8 mouse cellular contexts compared by ENCODE assay signal in the genomic region with DNA sequence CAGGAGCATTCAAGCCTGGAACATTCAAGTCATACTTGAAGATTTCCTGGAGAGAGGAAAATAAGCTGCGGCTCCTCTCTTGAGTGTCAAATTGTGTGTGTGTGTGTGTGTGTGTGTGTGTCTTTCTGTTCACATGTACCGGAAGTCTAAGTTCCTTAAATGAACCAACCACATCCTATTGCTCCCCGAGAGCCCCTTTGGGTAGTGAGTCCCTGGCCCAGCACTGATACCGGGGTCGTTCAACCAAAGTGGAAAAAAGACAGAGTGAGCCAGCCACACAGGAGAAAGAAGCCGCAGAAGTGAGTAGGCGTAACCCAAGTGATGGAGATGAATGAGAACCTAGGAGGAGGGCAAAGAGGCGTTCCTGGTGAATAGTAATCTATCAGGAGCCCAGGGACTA. TPM values are rescaled to one million over a fixed set of nuclear protein-coding genes. Genes with fewer than 3 reads are reported as not detected.
A peak's percentile ranks its signal among the peaks of the same experiment; 100 is the strongest.
DNase-seq lines count a peak whose midpoint lies in the region; ATAC-seq and TF ChIP-seq lines count a peak whose summit lies in the region.

No protein-coding gene starts in this region.

- H3K9me3 ChIP-seq in forebrain, embryonic 10.5 days: no peaks in the 10 kb centered on the region
- H3K9me3 ChIP-seq in forebrain, postnatal 0 days (ENCODE audit: low read length): no peaks in the 10 kb centered on the region
- no peaks in the 10 kb centered on the region for H3K9me3 ChIP-seq in lung, postnatal 0 days (ENCODE audit: low read length)
- no peaks in the 10 kb centered on the region for H3K9me3 ChIP-seq in intestine, postnatal 0 days (ENCODE audit: control insufficient read depth)

- TF ChIP-seq EP300 in lung, postnatal 0 days (IDR thresholded peaks at IDR 0.05): no peak

- no peak for DNase-seq in forebrain, embryonic 10.5 days (ENCODE audit: extremely low spot score, low spot score)
- DNase-seq in forebrain, postnatal 0 days: no peak
- no peak for DNase-seq in lung, postnatal 0 days (ENCODE audit: low spot score)
- no peak for DNase-seq in lung, postnatal 14 days
- peak; percentile 71 to 77 for DNase-seq in spleen, postnatal 36 days (ENCODE audit: low spot score in 2 of 2)
- no peak for DNase-seq in testis, postnatal 10 days (ENCODE audit: low spot score)
- DNase-seq in layer of hippocampus, adult 9-10 months (ENCODE audit: low spot score): no peak

- H3K36me3 ChIP-seq in forebrain, embryonic 10.5 days (replicated peaks): no peaks in the 10 kb centered on the region
- no peaks in the 10 kb centered on the region for H3K36me3 ChIP-seq in forebrain, postnatal 0 days (ENCODE audit: insufficient read depth)
- no peaks in the 10 kb centered on the region for H3K36me3 ChIP-seq in lung, postnatal 0 days (ENCODE audit: insufficient read depth, low read length)
- H3K36me3 ChIP-seq in intestine, postnatal 0 days (ENCODE audit: control insufficient read depth, insufficient read depth): no peaks in the 10 kb centered on the region; the same call in 1 of the 2 replicates

- ATAC-seq in forebrain, postnatal 0 days: no peak
- no peak for ATAC-seq in lung, postnatal 0 days
- ATAC-seq in intestine, postnatal 0 days: no peak

- peak overlapping the region; percentile 54; the same call in 1 of the 2 replicates for H3K4me3 ChIP-seq in forebrain, embryonic 10.5 days
- H3K4me3 ChIP-seq in forebrain, postnatal 0 days (ENCODE audit: low read depth, low read length): no peak overlapping the region
- H3K4me3 ChIP-seq in lung, postnatal 0 days (ENCODE audit: low read depth, low read length): peak overlapping the region; percentile 54
- H3K4me3 ChIP-seq in intestine, postnatal 0 days (ENCODE audit: low read depth, low read length): peak overlapping the region; percentile 75

- no peak overlapping the region for H3K9ac ChIP-seq in forebrain, postnatal 0 days
- no peak overlapping the region for H3K9ac ChIP-seq in lung, postnatal 0 days (replicated peaks; ENCODE audit: low read depth)
- H3K9ac ChIP-seq in intestine, postnatal 0 days (ENCODE audit: low read depth, low read length): no peak overlapping the region

- H3K4me1 ChIP-seq in forebrain, embryonic 10.5 days: peaks cover 21% of the 10 kb centered on the region
- H3K4me1 ChIP-seq in forebrain, postnatal 0 days (ENCODE audit: insufficient read depth): peaks cover 12% of the 10 kb centered on the region; the same call in 1 of the 2 replicates
- 0 out of 2 replicates have a peak, but pooled peaks cover 3% of the 10 kb centered on the region for H3K4me1 ChIP-seq in lung, postnatal 0 days (ENCODE audit: insufficient read depth, low read depth, low read length)
- H3K4me1 ChIP-seq in intestine, postnatal 0 days (replicated peaks; ENCODE audit: control insufficient read depth, insufficient read depth, low read length): no peaks in the 10 kb centered on the region

- TF ChIP-seq CTCF in forebrain, postnatal 0 days (IDR thresholded peaks at IDR 0.05; ENCODE audit: low read depth): no peak
- TF ChIP-seq CTCF in lung, postnatal 0 days (IDR thresholded peaks at IDR 0.05): no peak
- no peak for TF ChIP-seq CTCF in intestine, postnatal 0 days (IDR thresholded peaks at IDR 0.05; ENCODE audit: low read depth)

- no peak overlapping the region for H3K27ac ChIP-seq in forebrain, embryonic 10.5 days
- no peak overlapping the region for H3K27ac ChIP-seq in forebrain, postnatal 0 days (ENCODE audit: low read depth, low read length)
- no peak overlapping the region for H3K27ac ChIP-seq in lung, postnatal 0 days (ENCODE audit: low read length)
- peak overlapping the region; percentile 88; the same call in 1 of the 2 replicates for H3K27ac ChIP-seq in intestine, postnatal 0 days (ENCODE audit: low read depth, low read length)

- no peak overlapping the region for H3K4me2 ChIP-seq in forebrain, postnatal 0 days (ENCODE audit: low read depth)
- peak overlapping the region; percentile 83 for H3K4me2 ChIP-seq in lung, postnatal 0 days (replicated peaks; ENCODE audit: low read depth, low read length)
- peak overlapping the region; percentile 86 for H3K4me2 ChIP-seq in intestine, postnatal 0 days (replicated peaks; ENCODE audit: low read depth)

- 73% methylated on average over 8 of the region's 8 CpGs for WGBS in forebrain, embryonic 10.5 days
- WGBS in forebrain, postnatal 0 days: 66% methylated on average over 8 of the region's 8 CpGs
- 30% methylated on average over 8 of the region's 8 CpGs for WGBS in lung, postnatal 0 days
- WGBS in intestine, postnatal 0 days: 38% methylated on average over 8 of the region's 8 CpGs

- H3K27me3 ChIP-seq in forebrain, embryonic 10.5 days (ENCODE audit: poor library complexity, severe bottlenecking): peaks cover 70% of the 10 kb centered on the region
- peaks cover 30% of the 10 kb centered on the region for H3K27me3 ChIP-seq in forebrain, postnatal 0 days (ENCODE audit: insufficient read depth, low read length)
- H3K27me3 ChIP-seq in lung, postnatal 0 days (replicated peaks; ENCODE audit: insufficient read depth, low read length): peaks cover 9% of the 10 kb centered on the region; the same call in 1 of the 2 replicates
- H3K27me3 ChIP-seq in intestine, postnatal 0 days (replicated peaks; ENCODE audit: control insufficient read depth, insufficient read depth, low read length): peaks cover 7% of the 10 kb centered on the region; the same call in 1 of the 2 replicates

RNA-seq across cellular contexts. Expression of a gene that starts 1.7 kb away (rescaled TPM):
- polyA plus RNA-seq in forebrain, embryonic 10.5 days (2016; fragmentation: Nextera tagmentation; extraction: Ambion mirVana): 4.3 and 6.2 TPM in 2 replicates
- 0.38 and 0.81 TPM in 2 replicates for total RNA-seq in forebrain, postnatal 0 days (2014; rRNA removed)
- 0.35 and 0.44 TPM in 2 replicates for polyA plus RNA-seq in forebrain, postnatal 0 days (2015; fragmentation: Nextera tagmentation; extraction: Ambion mirVana)
- 36.6 and 42.3 TPM in 2 replicates for polyA plus RNA-seq in lung, postnatal 0 days (2015; fragmentation: Nextera tagmentation; extraction: Ambion mirVana)
- polyA plus RNA-seq in intestine, postnatal 0 days (2015; fragmentation: Nextera tagmentation; extraction: Ambion mirVana): 58.6 and 63.4 TPM in 2 replicates

Comparison
In these comparisons a context has a peak if more than half of its experiments do, and no peak if none do; other contexts are left out.
1. DNase-seq: peak in spleen, postnatal 36 days (2 of 2); none in forebrain, embryonic 10.5 days (single experiment), forebrain, postnatal 0 days (single experiment), lung, postnatal 0 days (single experiment), lung, postnatal 14 days (single experiment), testis, postnatal 10 days (single experiment) and layer of hippocampus, adult 9-10 months (single experiment).